Mouse (Mus musculus) myocyte (in vitro differentiated cells): ENCODE data around the gene Mamld1.

Experiments used
- E2F4 ChIP-seq: IDR thresholded peaks from one replicate; pipeline ENCODE4 v1.6.1; 2011; ENCODE audit warnings: mild to moderate bottlenecking, control low read depth, moderate library complexity; ENCODE audit not compliant: insufficient read depth
- MAX ChIP-seq: IDR thresholded peaks from one replicate; pipeline ENCODE4 v1.6.1; 2011; ENCODE audit warnings: low read depth, mild to moderate bottlenecking, control low read depth
- MYOD1 ChIP-seq, 3 experiments: IDR thresholded peaks; one replicate each; pipeline ENCODE4 v1.6.1; 2011; ENCODE audit warnings: control low read depth in 2 of 3, low read depth in 2 of 3, mild to moderate bottlenecking in 2 of 3, moderate library complexity in 1 of 3; ENCODE audit not compliant: insufficient read length in 2 of 3, control insufficient read depth in 1 of 3
- MYOG ChIP-seq, 3 experiments: IDR thresholded peaks; one replicate each; pipeline ENCODE4 v1.6.1; 2011; ENCODE audit warnings: control low read depth in 2 of 3, low read depth in 2 of 3, mild to moderate bottlenecking in 2 of 3; ENCODE audit not compliant: insufficient read length in 2 of 3, control insufficient read depth in 1 of 3, insufficient read depth in 1 of 3
- POLR2A ChIP-seq: IDR thresholded peaks from one replicate; pipeline ENCODE4 v1.6.1; 2011; ENCODE audit warnings: low read depth, mild to moderate bottlenecking, control low read depth, moderate library complexity; ENCODE audit not compliant: insufficient read length
- POLR2AphosphoS2 ChIP-seq: IDR thresholded peaks from one replicate; pipeline ENCODE4 v1.6.1; 2011; ENCODE audit warnings: low read depth, control low read depth; ENCODE audit not compliant: insufficient read length
- REST ChIP-seq: IDR thresholded peaks from one replicate; pipeline ENCODE4 v1.6.1; 2011; ENCODE audit warnings: mild to moderate bottlenecking, control low read depth, moderate library complexity; ENCODE audit not compliant: insufficient read depth, insufficient read length
- TCF12 ChIP-seq: IDR thresholded peaks from one replicate; pipeline ENCODE4 v1.6.1; 2011; ENCODE audit warnings: mild to moderate bottlenecking, control low read depth; ENCODE audit not compliant: poor library complexity, insufficient read depth, severe bottlenecking
- TCF3 ChIP-seq: IDR thresholded peaks from one replicate; pipeline ENCODE4 v1.6.1; 2011; ENCODE audit warnings: low read depth, control low read depth; ENCODE audit not compliant: insufficient read length
- USF1 ChIP-seq: IDR thresholded peaks from one replicate; pipeline ENCODE4 v1.6.1; 2011; ENCODE audit warnings: low read depth, mild to moderate bottlenecking, control low read depth, moderate library complexity

DNA sequence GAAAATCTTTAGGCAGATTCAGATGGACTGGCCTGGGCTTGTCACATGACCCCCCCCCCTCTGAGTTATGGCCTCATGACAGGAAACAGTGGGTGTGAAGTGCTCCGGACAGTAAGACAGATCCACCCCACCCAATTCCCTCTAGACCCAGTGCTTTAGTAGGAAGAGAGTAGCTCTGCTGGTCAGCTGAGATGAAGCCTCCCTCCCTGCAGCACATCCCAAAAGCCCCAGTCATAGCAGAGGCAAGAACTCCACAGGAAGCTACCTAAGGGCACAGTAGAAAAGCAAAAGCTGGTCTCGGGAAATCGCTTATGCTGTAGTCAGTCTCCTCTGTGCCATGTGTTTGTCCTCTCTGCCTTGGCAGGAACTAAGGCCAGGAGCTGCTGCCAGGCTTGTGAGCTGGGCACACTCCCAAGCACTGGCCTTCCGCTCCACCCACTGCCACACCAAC, 100.5 kb downstream of the Mamld1 start:
- TF ChIP-seq MAX, result no peak
- TF ChIP-seq POLR2A, result no peak
- TF ChIP-seq MYOG (IDR thresholded peaks at IDR 0.05; ENCODE audit: control insufficient read depth in 1 of 3, insufficient read depth in 1 of 3, insufficient read length in 2 of 3, low read depth in 2 of 3), result no peak
- no peak for TF ChIP-seq POLR2AphosphoS2
- TF ChIP-seq TCF3, result no peak
- TF ChIP-seq MYOD1 (IDR thresholded peaks at IDR 0.05; ENCODE audit: control insufficient read depth in 1 of 3, insufficient read length in 2 of 3, low read depth in 2 of 3), result no peak
- TF ChIP-seq TCF12, result no peak
- TF ChIP-seq USF1, result no peak
- no peak for TF ChIP-seq E2F4
- TF ChIP-seq REST, result no peak
